Mouse (Mus musculus): ENCODE measurements around the gene 4930535I16Rik. TPM values are rescaled to one million over a fixed set of nuclear protein-coding genes. Genes with fewer than 3 reads are reported as not detected.

The 4930535I16Rik gene
- polyA plus RNA-seq (2014; fragmentation: Nextera tagmentation; extraction: Ambion mirVana) = not detected in 2 replicates

GRCm38 (mm10) chr4:123917548-123918140 lies at the start of gene 4930535I16Rik:
4930535I16Rik (minus strand) TSS chr4:123918022.
- ATAC-seq (ENCODE audit: low FRiP score, low TSS enrichment) = peak; percentile 47
- H3K4me2 ChIP-seq (ENCODE audit: low read length) = peak within 1 kb of the TSS; percentile 84
- H3K9ac ChIP-seq (replicated peaks; ENCODE audit: low read length) = peak within 1 kb of the TSS; percentile 89
- peak within 1 kb of the TSS; percentile 98 for H3K4me3 ChIP-seq (replicated peaks; ENCODE audit: low read depth, low read length)
- WGBS = under 1% methylated on average over 61 of the region's 63 CpGs
- peaks cover 33% of the 10 kb centered on the region for H3K36me3 ChIP-seq (ENCODE audit: control insufficient read depth, insufficient read depth, low read length)
- DNase-seq = peak; percentile 39
- no peaks in the 10 kb centered on the region for H3K27me3 ChIP-seq (ENCODE audit: control insufficient read depth, insufficient read depth, low read length)
- H3K4me1 ChIP-seq (ENCODE audit: control insufficient read depth, insufficient read depth, low read length) = peaks cover 24% of the 10 kb centered on the region
- peak within 1 kb of the TSS; percentile 87 for H3K27ac ChIP-seq (replicated peaks; ENCODE audit: low read depth, low read length)
- no peaks in the 10 kb centered on the region for H3K9me3 ChIP-seq (ENCODE audit: control insufficient read depth, low read length)

GRCm38 (mm10) chr4:123962721-123963120 lies 44.9 kb upstream of the 4930535I16Rik start:
- H3K4me1 ChIP-seq (ENCODE audit: control insufficient read depth, insufficient read depth, low read length) = no peaks in the 10 kb centered on the region
- H3K9me3 ChIP-seq (ENCODE audit: control insufficient read depth, low read length) = no peaks in the 10 kb centered on the region
- H3K27me3 ChIP-seq (ENCODE audit: control insufficient read depth, insufficient read depth, low read length) = peaks cover 7% of the 10 kb centered on the region; the same call in 1 of the 2 replicates
- H3K4me2 ChIP-seq (ENCODE audit: low read length) = no peak overlapping the region
- no peak for ATAC-seq (ENCODE audit: low FRiP score, low TSS enrichment)
- no peak overlapping the region for H3K27ac ChIP-seq (replicated peaks; ENCODE audit: low read depth, low read length)
- DNase-seq = peak; percentile 25
- H3K9ac ChIP-seq (replicated peaks; ENCODE audit: low read length) = no peak overlapping the region
- H3K4me3 ChIP-seq (replicated peaks; ENCODE audit: low read depth, low read length) = no peak overlapping the region
- WGBS = 59% methylated on average over 9 of the region's 9 CpGs
- no peaks in the 10 kb centered on the region for H3K36me3 ChIP-seq (ENCODE audit: control insufficient read depth, insufficient read depth, low read length)

- Histone ChIP-seq H3K9me3 (ENCODE audit: control insufficient read depth, low read length) (no peaks in the 10 kb centered on the region), H3K27me3 (ENCODE audit: control insufficient read depth, insufficient read depth, low read length) (peaks cover 7% of the 10 kb centered on the region; the same call in 1 of the 2 replicates), H3K4me1 (ENCODE audit: control insufficient read depth, insufficient read depth, low read length) (peaks cover 9% of the 10 kb centered on the region; the same call in 1 of the 2 replicates), H3K36me3 (ENCODE audit: control insufficient read depth, insufficient read depth, low read length) (no peaks in the 10 kb centered on the region), H3K9ac (replicated peaks; ENCODE audit: low read length) (no peak overlapping the region), H3K4me3 (replicated peaks; ENCODE audit: low read depth, low read length) (no peak overlapping the region), H3K4me2 (ENCODE audit: low read length) (no peak overlapping the region), H3K27ac (replicated peaks; ENCODE audit: low read depth, low read length) (no peak overlapping the region)
- DNase-seq = no peak
- 80% methylated on average over 4 of the region's 4 CpGs for WGBS
- no peak for ATAC-seq (ENCODE audit: low FRiP score, low TSS enrichment)
These were observed 43.1 kb upstream of the 4930535I16Rik start for GRCm38 (mm10) chr4:123960955-123961354.

GRCm38 (mm10) chr4:123957891-123958290 lies 40.1 kb upstream of the 4930535I16Rik start:
- DNase-seq = no peak
- Histone ChIP-seq H3K4me1 (ENCODE audit: control insufficient read depth, insufficient read depth, low read length) (peaks cover 9% of the 10 kb centered on the region; the same call in 1 of the 2 replicates), H3K36me3 (ENCODE audit: control insufficient read depth, insufficient read depth, low read length) (no peaks in the 10 kb centered on the region), H3K27me3 (ENCODE audit: control insufficient read depth, insufficient read depth, low read length) (peaks cover 7% of the 10 kb centered on the region; the same call in 1 of the 2 replicates), H3K9ac (replicated peaks; ENCODE audit: low read length) (no peak overlapping the region), H3K4me2 (ENCODE audit: low read length) (no peak overlapping the region), H3K27ac (replicated peaks; ENCODE audit: low read depth, low read length) (no peak overlapping the region), H3K4me3 (replicated peaks; ENCODE audit: low read depth, low read length) (no peak overlapping the region), H3K9me3 (ENCODE audit: control insufficient read depth, low read length) (no peaks in the 10 kb centered on the region)
- ATAC-seq (ENCODE audit: low FRiP score, low TSS enrichment) = no peak
- WGBS = 71% methylated on average over 4 of the region's 4 CpGs

- no peak overlapping the region for H3K27ac ChIP-seq (replicated peaks; ENCODE audit: low read depth, low read length)
- H3K36me3 ChIP-seq (ENCODE audit: control insufficient read depth, insufficient read depth, low read length) = no peaks in the 10 kb centered on the region
- WGBS = 53% methylated on average over 4 of the region's 4 CpGs
- H3K4me1 ChIP-seq (ENCODE audit: control insufficient read depth, insufficient read depth, low read length) = peaks cover 9% of the 10 kb centered on the region; the same call in 1 of the 2 replicates
- 0 out of 2 replicates have a peak overlapping the region, but pooled peaks have one; percentile 24 for H3K9ac ChIP-seq (replicated peaks; ENCODE audit: low read length)
- ATAC-seq (ENCODE audit: low FRiP score, low TSS enrichment) = no peak
- H3K4me2 ChIP-seq (ENCODE audit: low read length) = no peak overlapping the region
- no peak overlapping the region for H3K4me3 ChIP-seq (replicated peaks; ENCODE audit: low read depth, low read length)
- H3K27me3 ChIP-seq (ENCODE audit: control insufficient read depth, insufficient read depth, low read length) = peaks cover 7% of the 10 kb centered on the region; the same call in 1 of the 2 replicates
- no peak for DNase-seq
- H3K9me3 ChIP-seq (ENCODE audit: control insufficient read depth, low read length) = no peaks in the 10 kb centered on the region
These were observed 39.6 kb upstream of the 4930535I16Rik start for GRCm38 (mm10) chr4:123957492-123957808.

- ATAC-seq (ENCODE audit: low FRiP score, low TSS enrichment) = peak; percentile 68
- Histone ChIP-seq H3K4me3 (replicated peaks; ENCODE audit: low read depth, low read length) (no peak overlapping the region; the same call in 1 of the 2 replicates), H3K4me1 (ENCODE audit: control insufficient read depth, insufficient read depth, low read length) (peaks cover 9% of the 10 kb centered on the region; the same call in 1 of the 2 replicates), H3K27ac (replicated peaks; ENCODE audit: low read depth, low read length) (no peak overlapping the region), H3K4me2 (ENCODE audit: low read length) (peak overlapping the region; percentile 45), H3K9me3 (ENCODE audit: control insufficient read depth, low read length) (no peaks in the 10 kb centered on the region), H3K9ac (replicated peaks; ENCODE audit: low read length) (0 out of 2 replicates have a peak overlapping the region, but pooled peaks have one; percentile 24), H3K36me3 (ENCODE audit: control insufficient read depth, insufficient read depth, low read length) (no peaks in the 10 kb centered on the region), H3K27me3 (ENCODE audit: control insufficient read depth, insufficient read depth, low read length) (peaks cover 7% of the 10 kb centered on the region; the same call in 1 of the 2 replicates)
- peak; percentile 94 for DNase-seq
- 8% methylated on average over 31 of the region's 31 CpGs for WGBS
These were observed 39.1 kb upstream of the 4930535I16Rik start for GRCm38 (mm10) chr4:123956703-123957491.

GRCm38 (mm10) chr4:123952059-123952458 lies 34.2 kb upstream of the 4930535I16Rik start:
- no peaks in the 10 kb centered on the region for H3K27me3 ChIP-seq (ENCODE audit: control insufficient read depth, insufficient read depth, low read length)
- no peak overlapping the region for H3K4me2 ChIP-seq (ENCODE audit: low read length)
- DNase-seq (no peak), ATAC-seq (ENCODE audit: low FRiP score, low TSS enrichment) (no peak)
- H3K4me1 ChIP-seq (ENCODE audit: control insufficient read depth, insufficient read depth, low read length) = peaks cover 6% of the 10 kb centered on the region; the same call in 1 of the 2 replicates
- H3K9ac ChIP-seq (replicated peaks; ENCODE audit: low read length) = no peak overlapping the region
- H3K36me3 ChIP-seq (ENCODE audit: control insufficient read depth, insufficient read depth, low read length) = no peaks in the 10 kb centered on the region
- no peak overlapping the region for H3K27ac ChIP-seq (replicated peaks; ENCODE audit: low read depth, low read length)
- WGBS = 45% methylated on average over 7 of the region's 8 CpGs
- H3K4me3 ChIP-seq (replicated peaks; ENCODE audit: low read depth, low read length) = no peak overlapping the region
- H3K9me3 ChIP-seq (ENCODE audit: control insufficient read depth, low read length) = no peaks in the 10 kb centered on the region

- ATAC-seq (ENCODE audit: low FRiP score, low TSS enrichment) (no peak), DNase-seq (no peak)
- Histone ChIP-seq H3K4me1 (ENCODE audit: control insufficient read depth, insufficient read depth, low read length) (no peaks in the 10 kb centered on the region), H3K4me2 (ENCODE audit: low read length) (no peak overlapping the region), H3K9ac (replicated peaks; ENCODE audit: low read length) (no peak overlapping the region), H3K27ac (replicated peaks; ENCODE audit: low read depth, low read length) (no peak overlapping the region), H3K9me3 (ENCODE audit: control insufficient read depth, low read length) (no peaks in the 10 kb centered on the region), H3K27me3 (ENCODE audit: control insufficient read depth, insufficient read depth, low read length) (no peaks in the 10 kb centered on the region), H3K4me3 (replicated peaks; ENCODE audit: low read depth, low read length) (no peak overlapping the region), H3K36me3 (ENCODE audit: control insufficient read depth, insufficient read depth, low read length) (no peaks in the 10 kb centered on the region)
- 81% methylated on average over 10 of the region's 10 CpGs for WGBS
These were observed 31.8 kb upstream of the 4930535I16Rik start for GRCm38 (mm10) chr4:123949649-123950048.
